Mouse (Mus musculus) kidney, adult 2 months (tissue): ENCODE measurements around the gene Acrbp. TPM values are rescaled to one million over a fixed set of nuclear protein-coding genes. Genes with fewer than 3 reads are reported as not detected.
"Not testable (repeated sequence)": the region's sequence is repeated elsewhere in the genome, so short reads cannot be mapped to it uniquely, and the experiment has no call there.

Experiments
- DNase-seq: peaks from one replicate; pipeline ENCODE4 v3.0.0; 2021
- H3K27ac ChIP-seq: fragments of 200-500 bp; 2 replicates; pipeline ENCODE4 v1.5.1; 2012; ENCODE audit warnings: low read depth, low read length, control low read depth, inconsistent platforms; ENCODE audit not compliant: insufficient read depth
- H3K27me3 ChIP-seq: fragments of 200-500 bp; replicated peaks from 2 replicates; pipeline ENCODE4 v1.6.1; 2012; ENCODE audit warnings: mild to moderate bottlenecking, moderate library complexity, low read length, inconsistent platforms; ENCODE audit not compliant: control insufficient read depth, insufficient read depth
- H3K36me3 ChIP-seq: fragments of 200-500 bp; 2 replicates; pipeline ENCODE4 v1.6.1; 2012; ENCODE audit warnings: mild to moderate bottlenecking, moderate library complexity, low read length, inconsistent platforms; ENCODE audit not compliant: control insufficient read depth, insufficient read depth
- H3K4me1 ChIP-seq: fragments of 200-500 bp; 2 replicates; pipeline ENCODE4 v1.6.1; 2011; ENCODE audit warnings: low read length; ENCODE audit not compliant: control insufficient read depth, insufficient read depth
- H3K4me3 ChIP-seq: fragments of 200-500 bp; 2 replicates; pipeline ENCODE4 v1.5.1; 2011; ENCODE audit warnings: mild to moderate bottlenecking, low read depth, low read length, control low read depth; ENCODE audit not compliant: insufficient read depth
- CTCF ChIP-seq: fragments of 200-500 bp; conservative IDR thresholded peaks from 2 replicates; pipeline ENCODE4 v1.5.1; 2011; ENCODE audit warnings: low read depth, mild to moderate bottlenecking, control low read depth, low read length, moderate library complexity, mixed read lengths; ENCODE audit not compliant: insufficient read depth, insufficient read length
- POLR2A ChIP-seq: fragments of 200-500 bp; IDR thresholded peaks from one replicate; pipeline ENCODE4 v1.6.1; 2011; ENCODE audit warnings: low read depth, low read length, control low read depth
- WGBS: fragments of 180-500 bp; shearing (Covaris S2); methylation state at CpG from one replicate; pipeline ENCODE4 v1.1.7; 2018; 5-methylcytosine and 5-hydroxymethylcytosine counted together
- polyA plus RNA-seq: library from polyadenylated mRNA; depleted of rRNA; stranded (reverse); fragments of >200 nt; gene quantifications from 2 replicates; pipeline ENCODE4 v1.2.3, GENCODE M21; 2012

Gene Acrbp
- polyA plus RNA-seq, 1 experiment = 14.3 TPM

DNA sequence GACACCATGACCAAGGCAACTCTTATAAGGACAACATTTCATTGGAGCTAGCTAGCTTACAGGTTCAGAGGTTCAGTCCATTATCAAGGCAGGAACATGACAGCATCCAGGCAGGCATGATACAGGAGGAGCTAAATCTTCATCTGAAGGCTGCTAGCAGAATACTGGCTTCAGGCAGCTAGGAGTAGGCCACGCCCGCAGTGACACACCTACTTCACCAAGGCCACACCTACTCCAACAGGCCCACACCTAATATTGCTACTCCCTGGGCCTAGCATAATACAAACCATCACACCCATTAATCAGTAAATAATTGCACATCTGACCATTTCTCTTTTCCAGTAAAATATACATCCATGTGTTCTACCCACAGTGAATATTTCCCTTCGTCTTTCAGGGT lies 31.8 kb upstream of the Acrbp start:
- Histone ChIP-seq H3K27ac (no peak overlapping the region), H3K4me3 (no peak overlapping the region), H3K4me1 (no peaks in the 10 kb centered on the region), H3K27me3 (no peaks in the 10 kb centered on the region), H3K36me3 (peaks cover 1% of the 10 kb centered on the region; the same call in 1 of the 2 replicates)
- DNase-seq = no peak
- WGBS = 91% methylated on average over 3 of the region's 3 CpGs
- TF ChIP-seq CTCF (no peak), POLR2A (no peak)

DNA sequence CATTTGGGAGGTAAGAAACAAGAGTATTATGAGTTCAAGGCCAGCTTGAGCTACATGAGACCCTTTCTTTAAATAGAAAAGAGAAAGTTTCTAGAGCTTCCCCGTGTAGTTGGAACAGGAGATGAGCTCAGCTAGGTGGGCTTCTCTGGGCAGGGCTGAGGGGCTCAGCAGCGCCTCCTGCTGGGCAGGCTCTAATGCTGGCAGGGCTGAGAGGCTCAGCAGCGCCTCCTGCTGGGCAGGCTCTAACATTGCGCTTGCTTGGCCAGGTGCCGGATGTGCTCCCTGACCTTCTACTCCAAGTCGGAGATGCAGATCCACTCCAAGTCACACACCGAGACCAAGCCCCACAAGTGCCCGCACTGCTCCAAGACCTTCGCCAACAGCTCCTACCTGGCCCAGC lies 19.0 kb upstream of the Acrbp start:
- WGBS = 45% methylated on average over 9 of the region's 9 CpGs
- TF ChIP-seq CTCF = peak; percentile 83
- not testable (repeated sequence) for H3K27ac ChIP-seq, H3K4me3 ChIP-seq, H3K4me1 ChIP-seq, H3K27me3 ChIP-seq
- peaks cover 10% of the 10 kb centered on the region for H3K36me3 ChIP-seq
- DNase-seq = peak; percentile 43

DNA sequence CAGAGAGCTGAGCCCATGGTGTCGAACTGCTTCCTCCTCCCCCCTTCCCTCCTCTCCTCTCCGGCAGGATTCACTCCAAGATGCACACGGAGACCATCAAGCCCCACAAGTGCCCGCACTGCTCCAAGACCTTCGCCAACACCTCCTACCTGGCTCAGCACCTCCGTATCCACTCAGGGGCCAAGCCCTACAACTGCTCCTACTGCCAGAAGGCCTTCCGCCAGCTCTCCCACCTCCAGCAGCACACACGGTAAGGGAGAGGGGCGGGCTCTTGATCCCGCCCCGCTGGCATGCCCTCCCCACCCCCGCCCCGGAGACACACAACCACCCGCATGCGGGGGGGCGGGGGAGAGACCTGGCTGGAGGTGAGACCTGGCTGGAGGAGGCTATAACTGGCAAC lies 17.9 kb upstream of the Acrbp start:
- TF ChIP-seq CTCF = no peak
- no peak for TF ChIP-seq POLR2A
- no peak overlapping the region for H3K4me3 ChIP-seq
- H3K27me3 ChIP-seq = no peaks in the 10 kb centered on the region
- H3K4me1 ChIP-seq = no peaks in the 10 kb centered on the region
- no peak overlapping the region for H3K27ac ChIP-seq
- no peak for DNase-seq
- H3K36me3 ChIP-seq = peaks cover 12% of the 10 kb centered on the region
- WGBS = 87% methylated on average over 16 of the region's 16 CpGs

DNA sequence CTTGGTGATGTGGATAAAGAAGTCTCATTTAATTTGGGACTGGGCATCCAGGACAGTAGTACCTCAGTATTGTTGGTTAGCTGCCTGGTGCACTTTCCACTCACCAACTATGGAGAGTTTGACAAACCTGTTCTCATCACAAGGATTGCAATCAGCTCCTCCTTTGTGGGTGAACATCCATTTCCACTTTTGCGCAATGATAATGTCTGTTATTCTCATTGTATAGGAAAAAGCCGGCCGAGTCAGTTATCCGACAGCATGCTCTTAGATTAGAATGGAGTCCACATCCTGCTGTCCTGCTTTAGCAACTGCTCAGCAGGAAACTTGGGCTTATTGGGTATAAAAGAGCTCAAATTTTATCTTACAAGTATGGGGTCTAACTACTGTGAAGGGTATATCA lies 10.8 kb upstream of the Acrbp start:
- DNase-seq = no peak
- Histone ChIP-seq H3K27ac (peak overlapping the region; percentile 51), H3K36me3 (peaks cover 2% of the 10 kb centered on the region), H3K4me1 (peaks cover 5% of the 10 kb centered on the region; the same call in 1 of the 2 replicates), H3K27me3 (no peaks in the 10 kb centered on the region), H3K4me3 (no peak overlapping the region)
- TF ChIP-seq POLR2A (no peak), CTCF (no peak)
- WGBS = 93% methylated on average over 4 of the region's 4 CpGs

DNA sequence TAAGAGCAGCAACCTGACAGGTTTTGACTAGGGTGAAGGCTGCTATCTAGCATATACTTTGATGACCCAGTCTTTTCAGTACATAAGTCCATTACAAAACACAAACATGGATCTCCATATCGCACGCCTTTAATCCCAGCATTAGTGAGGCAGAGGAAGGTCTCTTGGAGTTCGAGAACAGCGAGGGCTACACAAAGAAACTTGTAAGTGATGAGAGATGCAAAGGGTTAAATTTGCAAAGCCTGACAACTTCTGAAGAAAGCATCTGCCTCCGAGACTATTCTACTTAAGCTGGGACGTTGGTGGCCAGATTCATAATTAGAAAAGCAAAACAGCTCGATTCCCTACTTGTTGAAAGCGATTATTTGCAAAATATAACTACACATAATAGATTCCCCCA lies 10.4 kb upstream of the Acrbp start:
- DNase-seq = no peak
- Histone ChIP-seq H3K4me1 (peaks cover 5% of the 10 kb centered on the region; the same call in 1 of the 2 replicates), H3K27me3 (no peaks in the 10 kb centered on the region), H3K27ac (peak overlapping the region; percentile 51), H3K36me3 (peaks cover 2% of the 10 kb centered on the region), H3K4me3 (peak overlapping the region; percentile 50)
- 6% methylated on average over 8 of the region's 8 CpGs for WGBS
- TF ChIP-seq POLR2A (no peak), CTCF (no peak)

DNA sequence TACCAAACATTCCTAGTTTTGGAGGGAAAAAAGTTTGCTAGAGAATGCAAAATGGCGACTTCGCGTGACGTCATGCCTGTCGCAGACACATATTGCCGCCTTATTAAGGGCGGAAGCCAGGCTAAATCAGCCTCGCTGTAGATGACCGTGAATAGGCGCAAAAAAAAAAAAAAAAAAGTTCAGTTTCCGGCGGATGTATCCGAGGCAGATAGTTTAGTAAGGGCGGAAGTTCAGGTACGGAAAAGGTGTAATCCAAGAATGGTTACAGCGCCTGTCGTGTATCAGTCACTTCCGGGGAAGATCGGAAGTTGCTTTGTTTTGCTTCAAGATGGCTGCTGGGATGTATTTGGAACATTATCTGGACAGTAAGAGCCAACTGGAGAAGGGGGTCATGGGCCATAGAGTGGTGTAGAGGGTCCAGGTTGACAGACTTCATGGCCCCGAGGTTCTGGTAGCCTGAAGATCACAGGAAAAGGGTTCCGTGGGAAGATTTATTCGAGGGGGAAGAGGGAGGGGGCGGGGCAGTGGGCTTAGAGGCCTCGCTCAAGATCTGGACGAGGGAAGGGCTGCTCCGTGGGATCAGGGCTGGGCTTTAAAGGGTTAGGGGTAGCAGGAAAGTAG lies 9.8 kb upstream of the Acrbp start, which contains the start of gene Ing4:
TSS of gene Ing4 (plus strand) at position 228 of the 621 bp plus-strand sequence.
- no peaks in the 10 kb centered on the region for H3K27me3 ChIP-seq
- H3K27ac ChIP-seq = peak within 1 kb of the TSS; percentile 51
- peak; percentile 97 for DNase-seq
- TF ChIP-seq POLR2A = no peak
- no peak for TF ChIP-seq CTCF
- under 1% methylated on average over 26 of the region's 26 CpGs for WGBS
- H3K4me3 ChIP-seq = peak within 1 kb of the TSS; percentile 93
- H3K4me1 ChIP-seq = peaks cover 5% of the 10 kb centered on the region; the same call in 1 of the 2 replicates
- H3K36me3 ChIP-seq = peaks cover 2% of the 10 kb centered on the region

DNA sequence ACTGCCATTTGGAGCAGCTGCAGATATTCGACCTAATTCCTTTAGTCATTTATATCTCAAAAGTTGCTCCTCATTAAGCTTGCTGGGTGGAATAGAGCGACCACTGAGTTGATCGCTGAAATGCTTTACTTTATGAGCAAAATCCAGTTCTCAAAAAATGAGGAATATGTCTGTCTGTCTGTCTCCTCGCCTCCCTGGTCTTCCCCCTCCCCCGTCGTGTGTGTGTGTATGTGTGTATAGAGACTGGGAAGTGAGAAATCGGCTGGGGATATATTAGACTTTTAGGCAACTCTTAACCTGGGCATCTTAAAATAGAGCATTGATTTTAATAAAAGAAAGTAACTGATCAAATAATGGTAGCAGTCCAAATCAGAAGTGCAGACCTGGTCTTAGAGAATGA lies 9.3 kb upstream of the Acrbp start:
- H3K36me3 ChIP-seq = peaks cover 5% of the 10 kb centered on the region
- H3K27ac ChIP-seq = 0 out of 2 replicates have a peak overlapping the region, but pooled peaks have one; percentile 27
- H3K4me1 ChIP-seq = peaks cover 5% of the 10 kb centered on the region; the same call in 1 of the 2 replicates
- WGBS = 12% methylated on average over 7 of the region's 7 CpGs
- H3K27me3 ChIP-seq = no peaks in the 10 kb centered on the region
- no peak for DNase-seq
- TF ChIP-seq POLR2A (no peak), CTCF (no peak)
- peak overlapping the region; percentile 93 for H3K4me3 ChIP-seq
